Mouse (Mus musculus) erythroblast, embryonic 14.5 days (primary cell): Measurements from ENCODE around the gene Gpr55. TPM values are rescaled to one million over a fixed set of nuclear protein-coding genes. Genes with fewer than 3 reads are reported as not detected.

ENCODE experiments used
- H3K27me3 ChIP-seq: 2 replicates; pipeline ENCODE4 v1.6.1; 2012; ENCODE audit warnings: inconsistent platforms; ENCODE audit not compliant: control insufficient read depth
- H3K36me3 ChIP-seq: 2 replicates; pipeline ENCODE4 v1.6.1; 2012; ENCODE audit warnings: mild to moderate bottlenecking, inconsistent platforms; ENCODE audit not compliant: control insufficient read depth
- H3K4me1 ChIP-seq: 2 replicates; pipeline ENCODE4 v1.6.1; 2012; ENCODE audit warnings: inconsistent platforms; ENCODE audit not compliant: control insufficient read depth
- H3K4me3 ChIP-seq: replicated peaks from 2 replicates; pipeline ENCODE3; 2012; ENCODE audit warnings: moderate library complexity, mild to moderate bottlenecking, inconsistent platforms
- H3K9me3 ChIP-seq: 2 replicates; pipeline ENCODE4 v1.6.1; 2012; ENCODE audit warnings: low read length, inconsistent platforms, mixed read lengths; ENCODE audit not compliant: control insufficient read depth
- GATA1 ChIP-seq: IDR thresholded peaks from 2 replicates; pipeline ENCODE4 v1.6.1; 2012; ENCODE audit warnings: low read length, inconsistent platforms, mixed read lengths
- TAL1 ChIP-seq: IDR thresholded peaks from 3 replicates; pipeline ENCODE4 v1.6.1; 2012; ENCODE audit warnings: low read length, inconsistent platforms, mixed read lengths
- polyA plus RNA-seq: library from polyadenylated mRNA; stranded (reverse); fragments of >175 nt; gene quantifications from 2 replicates; pipeline ENCODE4 v1.2.3, GENCODE M21; 2012

The Gpr55 gene
- polyA plus RNA-seq, 1 experiment, result not detected

- TF ChIP-seq GATA1, result no peak
- no peak for TF ChIP-seq TAL1
- 0 out of 2 replicates have a peak, but pooled peaks cover 3% of the 10 kb centered on the region for H3K27me3 ChIP-seq
Observed at GRCm38 (mm10) chr1:85936265-85936664, 24.5 kb downstream of the Gpr55 start.

GRCm38 (mm10) chr1:85935148-85935852 lies 25.5 kb downstream of the Gpr55 start:
- no peaks in the 10 kb centered on the region for H3K4me1 ChIP-seq
- TF ChIP-seq TAL1, result no peak
- TF ChIP-seq GATA1, result no peak
- no peaks in the 10 kb centered on the region for H3K36me3 ChIP-seq
- H3K9me3 ChIP-seq, result no peaks in the 10 kb centered on the region
- no peak overlapping the region for H3K4me3 ChIP-seq
- 0 out of 2 replicates have a peak, but pooled peaks cover 3% of the 10 kb centered on the region for H3K27me3 ChIP-seq

More at GRCm38 (mm10) chr1:85936265-85936664, 24.5 kb downstream of the Gpr55 start:
- H3K9me3 ChIP-seq, result no peaks in the 10 kb centered on the region
- H3K36me3 ChIP-seq, result no peaks in the 10 kb centered on the region
- no peaks in the 10 kb centered on the region for H3K4me1 ChIP-seq
- no peak overlapping the region for H3K4me3 ChIP-seq

- no peak for TF ChIP-seq GATA1
- no peak for TF ChIP-seq TAL1
- H3K4me3 ChIP-seq, result no peak overlapping the region
- 0 out of 2 replicates have a peak, but pooled peaks cover 3% of the 10 kb centered on the region for H3K27me3 ChIP-seq
- no peaks in the 10 kb centered on the region for H3K9me3 ChIP-seq
- H3K4me1 ChIP-seq, result no peaks in the 10 kb centered on the region
- H3K36me3 ChIP-seq, result no peaks in the 10 kb centered on the region
Observed at GRCm38 (mm10) chr1:85934560-85934959, 26.2 kb downstream of the Gpr55 start.

- H3K4me3 ChIP-seq, result no peak overlapping the region
- TF ChIP-seq GATA1, result no peak
- TF ChIP-seq TAL1, result no peak
- no peaks in the 10 kb centered on the region for H3K4me1 ChIP-seq
- 0 out of 2 replicates have a peak, but pooled peaks cover 3% of the 10 kb centered on the region for H3K27me3 ChIP-seq
- no peaks in the 10 kb centered on the region for H3K36me3 ChIP-seq
- H3K9me3 ChIP-seq, result no peaks in the 10 kb centered on the region
Observed at GRCm38 (mm10) chr1:85933631-85934465, 27.0 kb downstream of the Gpr55 start.

GRCm38 (mm10) chr1:85933226-85933625 lies 27.6 kb downstream of the Gpr55 start:
- Histone ChIP-seq H3K36me3 (no peaks in the 10 kb centered on the region), H3K4me3 (no peak overlapping the region), H3K4me1 (no peaks in the 10 kb centered on the region), H3K9me3 (no peaks in the 10 kb centered on the region), H3K27me3 (0 out of 2 replicates have a peak, but pooled peaks cover 3% of the 10 kb centered on the region)
- TF ChIP-seq TAL1 (no peak), GATA1 (no peak)

GRCm38 (mm10) chr1:85931170-85931569 lies 29.6 kb downstream of the Gpr55 start:
- no peak overlapping the region for H3K4me3 ChIP-seq
- H3K27me3 ChIP-seq, result 0 out of 2 replicates have a peak, but pooled peaks cover 3% of the 10 kb centered on the region
- TF ChIP-seq GATA1, result no peak
- no peak for TF ChIP-seq TAL1
- H3K36me3 ChIP-seq, result no peaks in the 10 kb centered on the region
- H3K9me3 ChIP-seq, result no peaks in the 10 kb centered on the region
- H3K4me1 ChIP-seq, result no peaks in the 10 kb centered on the region

- no peaks in the 10 kb centered on the region for H3K9me3 ChIP-seq
- H3K36me3 ChIP-seq, result no peaks in the 10 kb centered on the region
- no peaks in the 10 kb centered on the region for H3K4me1 ChIP-seq
- H3K27me3 ChIP-seq, result no peaks in the 10 kb centered on the region
- no peak for TF ChIP-seq TAL1
- no peak for TF ChIP-seq GATA1
- no peak overlapping the region for H3K4me3 ChIP-seq
Observed at GRCm38 (mm10) chr1:85929406-85929805, 31.4 kb downstream of the Gpr55 start.

- Histone ChIP-seq H3K36me3 (no peaks in the 10 kb centered on the region), H3K9me3 (no peaks in the 10 kb centered on the region), H3K4me3 (no peak overlapping the region), H3K4me1 (no peaks in the 10 kb centered on the region), H3K27me3 (no peaks in the 10 kb centered on the region)
- TF ChIP-seq TAL1 (no peak), GATA1 (no peak)
Observed at GRCm38 (mm10) chr1:85928688-85929065, 32.1 kb downstream of the Gpr55 start.

GRCm38 (mm10) chr1:85928057-85928687 lies 32.6 kb downstream of the Gpr55 start, which contains the start of gene 4933407L21Rik:
Gene 4933407L21Rik (plus strand): TSS chr1:85928483.
- H3K4me1 ChIP-seq, result no peaks in the 10 kb centered on the region
- no peaks in the 10 kb centered on the region for H3K36me3 ChIP-seq
- TF ChIP-seq TAL1 (no peak), GATA1 (no peak)
- no peaks in the 10 kb centered on the region for H3K9me3 ChIP-seq
- no peaks in the 10 kb centered on the region for H3K27me3 ChIP-seq
- no peak within 1 kb of the TSS for H3K4me3 ChIP-seq
